Mouse (Mus musculus): Measurements from ENCODE around the gene Pfn1.

The Pfn1 gene
- long read RNA-seq, experiment 1, transcript Pfn1-201 (3 exons, 861 nt): major isoform, 239 of 240 reads
- long read RNA-seq, experiment 1, partial matches to known transcripts: 0 of 240 reads
- long read RNA-seq, experiment 1, other reads (novel, unspliced or antisense): 0 of 240 reads
- long read RNA-seq, experiment 2, transcript Pfn1-201 (3 exons, 861 nt): major isoform, 153 of 157 reads
- long read RNA-seq, experiment 2, partial matches to known transcripts: 0 of 157 reads
- long read RNA-seq, experiment 2, other reads (novel, unspliced or antisense): 1 of 157 reads

GRCm38 (mm10) chr11:70654198-70654922, at the start of gene Pfn1:
TSS of gene Pfn1 (minus strand) at chr11:70654644.
- intact Hi-C loops (cut with DNase I): loop anchor here (1.0 kb wide), 1 partner anchor 15 kb away; the partner anchor contains the start of gene Spag7

- intact Hi-C loops (cut with DNase I): no loop called here
Measured at GRCm38 (mm10) chr11:70702781-70703180, 48.3 kb upstream of the Pfn1 start.

- intact Hi-C loops (cut with DNase I): no loop called here
Measured at GRCm38 (mm10) chr11:70701984-70702733, 47.7 kb upstream of the Pfn1 start.

- intact Hi-C loops (cut with DNase I): no loop called here
Measured at GRCm38 (mm10) chr11:70701221-70701955, 46.9 kb upstream of the Pfn1 start.

- intact Hi-C loops (cut with DNase I): no loop called here
Measured at GRCm38 (mm10) chr11:70700613-70701012, 46.2 kb upstream of the Pfn1 start.

- intact Hi-C loops (cut with DNase I): no loop called here
Measured at GRCm38 (mm10) chr11:70699722-70700556, 45.5 kb upstream of the Pfn1 start, which contains the start of the genes Inca1 and Kif1c. TSS of gene Inca1 (minus strand) at chr11:70700155. TSS of gene Kif1c (plus strand) at chr11:70700548.

GRCm38 (mm10) chr11:70699051-70699450, 44.6 kb upstream of the Pfn1 start:
- intact Hi-C loops (cut with DNase I): no loop called here

- intact Hi-C loops (cut with DNase I): no loop called here
Measured at GRCm38 (mm10) chr11:70697376-70697775, 42.9 kb upstream of the Pfn1 start.

- intact Hi-C loops (cut with DNase I): loop anchor here (5.0 kb wide), 1 partner anchor 39 kb away; no protein-coding TSS in a partner anchor
Measured at GRCm38 (mm10) chr11:70693504-70693903, 39.1 kb upstream of the Pfn1 start.

- intact Hi-C loops (cut with DNase I): no loop called here
Measured at GRCm38 (mm10) chr11:70689578-70689977, 35.1 kb upstream of the Pfn1 start.

GRCm38 (mm10) chr11:70688372-70688771, 33.9 kb upstream of the Pfn1 start:
- intact Hi-C loops (cut with DNase I): no loop called here

GRCm38 (mm10) chr11:70687601-70688199, 33.3 kb upstream of the Pfn1 start, which contains the start of gene Camta2:
TSS of gene Camta2 (minus strand) at chr11:70688105.
- intact Hi-C loops (cut with DNase I): no loop called here

GRCm38 (mm10) chr11:70686901-70687566, 32.6 kb upstream of the Pfn1 start:
- intact Hi-C loops (cut with DNase I): no loop called here

- intact Hi-C loops (cut with DNase I): loop anchor here (5.0 kb wide), 1 partner anchor 74 kb away; no protein-coding TSS in a partner anchor
Measured at GRCm38 (mm10) chr11:70683640-70684039, 29.2 kb upstream of the Pfn1 start.

GRCm38 (mm10) chr11:70681897-70682581, 27.6 kb upstream of the Pfn1 start:
- intact Hi-C loops (cut with DNase I): loop anchor here (5.0 kb wide), 1 partner anchor 75 kb away; no protein-coding TSS in a partner anchor

GRCm38 (mm10) chr11:70681170-70681569, 26.7 kb upstream of the Pfn1 start:
- intact Hi-C loops (cut with DNase I): loop anchor here (5.0 kb wide), 1 partner anchor 76 kb away; no protein-coding TSS in a partner anchor

GRCm38 (mm10) chr11:70679894-70680293, 25.4 kb upstream of the Pfn1 start:
- intact Hi-C loops (cut with DNase I): loop anchor here (5.0 kb wide), 1 partner anchor 77 kb away; no protein-coding TSS in a partner anchor

GRCm38 (mm10) chr11:70679361-70679760, 24.9 kb upstream of the Pfn1 start:
- intact Hi-C loops (cut with DNase I): no loop called here
